Mouse (Mus musculus) erythroblast, embryonic 14.5 days (primary cell): ENCODE data around the gene Wdfy4.

Experiments used
- GATA1 ChIP-seq: IDR thresholded peaks from 2 replicates; pipeline ENCODE4 v1.6.1; 2012; ENCODE audit warnings: low read length, inconsistent platforms, mixed read lengths
- TAL1 ChIP-seq: IDR thresholded peaks from 3 replicates; pipeline ENCODE4 v1.6.1; 2012; ENCODE audit warnings: low read length, inconsistent platforms, mixed read lengths

DNA sequence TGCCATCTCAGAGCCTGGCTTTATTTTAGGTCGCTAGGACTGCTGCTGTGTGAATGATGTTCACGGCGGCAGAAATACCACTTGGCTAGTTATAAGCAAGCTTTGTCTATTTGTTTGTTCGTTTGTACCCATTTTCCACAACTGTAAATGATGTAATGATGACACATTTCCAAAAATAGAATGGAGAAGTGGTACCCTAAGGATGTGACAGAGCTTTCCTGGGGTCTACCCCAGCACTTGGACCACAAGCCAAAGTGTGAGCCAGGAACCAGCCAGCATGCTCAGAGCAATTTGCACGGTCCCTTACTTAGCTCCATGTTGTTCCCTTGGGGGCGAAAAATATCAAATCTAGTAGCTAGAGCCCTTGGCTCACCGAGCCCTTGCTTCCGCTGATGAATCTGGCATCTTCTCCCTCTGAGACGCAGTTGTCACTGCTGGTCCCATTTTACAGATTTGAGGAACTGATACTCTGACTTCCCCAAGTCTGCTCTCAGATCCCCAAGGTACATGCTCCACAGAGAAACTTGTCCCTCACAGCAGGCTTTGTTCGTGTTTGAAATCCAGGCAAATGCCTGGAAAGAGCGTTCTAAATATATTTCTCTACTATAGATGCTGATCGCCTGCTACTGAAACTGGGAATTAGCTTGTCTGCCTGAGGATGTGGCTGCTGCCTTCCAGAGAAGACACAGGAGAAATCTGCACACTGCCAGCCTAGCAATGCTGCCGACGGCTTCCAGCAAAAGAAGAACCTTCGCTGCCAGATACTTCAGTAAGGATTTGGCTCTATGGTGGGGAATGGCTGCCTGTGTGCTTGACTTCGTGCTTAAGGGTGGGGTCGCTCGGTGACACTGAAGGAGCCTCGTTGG lies 31.3 kb upstream of the Wdfy4 start:
- TF ChIP-seq TAL1 (no peak), GATA1 (no peak)
